Mouse (Mus musculus) C2C12 (cell line): ENCODE data around the gene Clk2.

Experiments
- CTCF ChIP-seq: IDR thresholded peaks from one replicate; pipeline ENCODE4 v1.5.1; 2011; ENCODE audit not compliant: control insufficient read depth, insufficient read depth, insufficient read length
- MYOD1 ChIP-seq: IDR thresholded peaks from one replicate; pipeline ENCODE4 v1.6.1; 2011; ENCODE audit warnings: low read depth; ENCODE audit not compliant: control insufficient read depth, insufficient read length
- MYOG ChIP-seq: IDR thresholded peaks from one replicate; pipeline ENCODE4 v1.6.1; 2011; ENCODE audit not compliant: control insufficient read depth, insufficient read length; ENCODE audit errors: extremely low read depth
- USF1 ChIP-seq: IDR thresholded peaks from one replicate; pipeline ENCODE4 v1.6.1; 2011; ENCODE audit warnings: low read depth, mild to moderate bottlenecking, control low read depth, moderate library complexity

- TF ChIP-seq CTCF (no peak), MYOD1 (no peak), MYOG (no peak), USF1 (no peak)
Measured at GRCm38 (mm10) chr3:89210162-89210561, 45.6 kb downstream of the Clk2 start.
